Mouse (Mus musculus): ENCODE results near the gene Tanc2.

- TF ChIP-seq CTCF (IDR thresholded peaks at IDR 0.05; ENCODE audit: borderline replicate concordance, control insufficient read depth, extremely low read depth, insufficient read depth, low read length, poor library complexity), result no peak
- no peak for TF ChIP-seq POLR2A (IDR thresholded peaks at IDR 0.05; ENCODE audit: control insufficient read depth, extremely low read depth, insufficient read depth, low read length, poor library complexity)
These were observed 361.8 kb downstream of the Tanc2 start for GRCm38 (mm10) chr11:105951601-105952044.

All from thymus, adult 2 months (tissue).